Mouse (Mus musculus): Measurements from ENCODE around the gene Dnmt1.
A peak's percentile ranks its signal among the peaks of the same experiment; 100 is the strongest.

The Dnmt1 gene

DNA sequence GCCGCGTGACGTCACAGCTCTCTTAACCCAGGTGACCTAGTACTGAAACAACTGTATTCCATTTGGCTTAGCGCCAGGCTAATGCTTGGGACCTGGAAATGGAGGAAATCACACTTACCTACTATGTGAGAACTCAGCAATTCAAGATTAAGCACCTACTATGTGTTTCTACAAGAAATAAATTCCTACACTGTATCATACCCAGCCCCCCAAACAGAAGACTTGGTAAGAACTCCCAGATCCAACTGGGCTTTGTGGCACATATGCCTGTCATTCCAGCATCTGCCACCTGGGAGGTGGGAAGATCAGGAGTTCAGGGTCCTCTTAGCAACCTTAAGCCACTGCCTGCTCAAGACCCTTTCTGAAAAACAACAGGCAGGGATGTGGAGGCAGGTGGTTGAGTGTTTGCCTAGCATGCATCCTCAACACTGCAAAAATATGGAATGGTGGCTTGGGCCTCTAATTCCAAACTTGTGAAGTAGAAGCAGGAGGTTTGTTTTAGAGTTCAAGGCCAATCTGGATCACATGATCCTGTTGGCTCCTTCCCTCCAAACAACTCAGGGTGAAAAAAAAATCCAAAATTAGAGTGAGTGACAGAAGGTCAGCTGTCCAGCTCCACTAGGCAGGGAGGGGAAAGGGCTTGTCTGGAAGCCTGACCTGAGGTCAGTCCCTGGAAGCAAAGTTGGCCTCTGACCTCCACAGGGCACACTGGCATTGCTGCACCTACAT lies 17.4 kb upstream of the Dnmt1 start:
- DNase-seq (ENCODE audit: low read depth, low spot score), result no peak

DNA sequence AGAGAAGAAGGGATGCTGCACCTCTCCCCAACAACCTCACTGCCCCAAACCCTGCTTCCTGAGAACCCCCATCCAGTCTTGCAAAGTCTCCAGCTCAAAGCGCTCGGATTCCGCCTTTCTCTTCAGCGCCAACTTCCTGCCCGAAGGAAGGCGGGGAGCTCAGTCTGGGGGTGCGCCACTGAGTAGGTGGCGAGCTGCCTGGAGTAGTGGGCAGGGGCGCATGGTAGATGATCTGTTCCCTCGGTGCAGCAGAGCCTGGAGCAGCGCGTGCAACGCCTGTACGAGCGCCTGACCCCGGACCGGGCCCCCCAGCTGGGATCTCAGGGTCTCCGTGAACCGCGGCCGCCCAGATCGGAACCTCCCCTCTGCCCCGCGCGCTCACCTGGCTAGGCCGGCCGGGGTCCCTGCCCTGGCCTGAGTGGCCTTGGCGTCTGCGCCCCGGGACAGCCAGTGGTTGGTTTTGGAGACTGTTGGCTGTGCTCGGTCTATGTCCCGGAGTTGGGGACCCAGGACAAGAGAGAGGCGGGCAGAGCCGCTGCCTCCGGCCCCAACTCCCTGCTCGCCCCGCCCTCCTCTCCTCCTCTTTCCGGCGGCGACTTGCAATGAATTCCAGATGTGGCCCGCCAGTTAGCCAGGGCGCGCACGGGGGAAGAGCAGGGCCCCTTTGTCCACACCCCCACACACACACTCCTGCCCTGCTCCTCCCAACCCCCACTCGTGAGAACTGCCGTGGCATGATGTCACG lies 16.7 kb upstream of the Dnmt1 start, which contains the start of gene S1pr2:
S1pr2 (minus strand) TSS at position 566 of the 745 bp plus-strand sequence.
- peak; percentile 91 for DNase-seq (ENCODE audit: low read depth, low spot score)

DNA sequence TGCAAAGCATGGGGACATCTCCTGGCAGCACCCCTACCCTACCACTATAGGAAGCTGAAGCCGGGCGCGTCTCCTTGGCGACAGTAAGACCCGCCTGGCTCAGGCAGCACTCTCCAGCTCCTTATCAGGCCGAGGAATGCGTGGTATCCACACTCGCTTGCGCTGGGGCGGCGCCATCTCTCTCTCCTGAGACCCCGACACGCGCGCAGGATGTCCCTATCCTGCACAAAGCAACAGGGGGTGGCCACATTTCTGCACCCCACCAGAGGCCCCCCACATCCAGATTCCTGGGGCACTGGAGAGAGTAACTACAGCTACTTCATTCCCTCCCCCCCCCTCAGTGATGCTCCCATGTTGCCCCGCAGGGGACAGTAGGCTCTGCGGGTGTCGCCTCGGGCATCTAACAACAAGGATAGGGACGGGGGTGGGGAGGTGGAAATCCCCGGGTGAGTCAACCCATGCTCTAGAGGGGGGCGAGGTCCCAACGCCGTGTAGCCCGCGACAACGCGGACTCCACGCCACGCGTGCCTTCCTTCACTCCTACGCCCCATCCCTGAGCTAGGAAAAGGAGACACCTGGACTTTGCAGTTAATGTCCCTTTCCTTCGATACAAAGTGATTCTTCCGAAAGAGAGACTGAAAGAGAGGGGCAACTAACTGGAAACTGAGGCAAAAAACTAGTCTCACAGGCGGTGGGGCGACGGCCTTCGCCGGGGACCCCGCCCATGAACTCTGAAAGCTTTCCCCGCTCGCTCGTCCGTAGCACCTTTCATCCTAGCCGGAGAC lies 15.9 kb upstream of the Dnmt1 start:
- DNase-seq (ENCODE audit: low read depth, low spot score), result peak; percentile 57

DNA sequence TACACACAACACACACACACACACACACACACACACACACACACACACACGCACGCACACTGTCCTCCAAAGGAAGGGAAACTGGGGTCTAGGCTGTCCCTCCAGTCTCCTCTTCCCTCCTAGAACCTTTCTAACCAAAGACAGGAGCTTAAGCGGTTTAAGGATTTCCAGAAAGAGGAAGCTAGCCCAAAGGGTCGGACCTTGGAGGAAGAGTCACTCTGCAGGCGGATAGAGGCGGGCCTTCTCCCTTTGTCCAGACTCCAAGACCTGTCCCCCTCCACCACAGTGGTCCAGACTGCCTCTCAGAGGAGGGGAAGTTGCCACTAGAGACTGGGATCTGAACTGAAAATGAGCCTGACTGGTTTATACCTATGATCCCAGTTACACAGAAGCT lies 14.0 kb upstream of the Dnmt1 start:
- no peak for DNase-seq (ENCODE audit: low read depth, low spot score)

DNA sequence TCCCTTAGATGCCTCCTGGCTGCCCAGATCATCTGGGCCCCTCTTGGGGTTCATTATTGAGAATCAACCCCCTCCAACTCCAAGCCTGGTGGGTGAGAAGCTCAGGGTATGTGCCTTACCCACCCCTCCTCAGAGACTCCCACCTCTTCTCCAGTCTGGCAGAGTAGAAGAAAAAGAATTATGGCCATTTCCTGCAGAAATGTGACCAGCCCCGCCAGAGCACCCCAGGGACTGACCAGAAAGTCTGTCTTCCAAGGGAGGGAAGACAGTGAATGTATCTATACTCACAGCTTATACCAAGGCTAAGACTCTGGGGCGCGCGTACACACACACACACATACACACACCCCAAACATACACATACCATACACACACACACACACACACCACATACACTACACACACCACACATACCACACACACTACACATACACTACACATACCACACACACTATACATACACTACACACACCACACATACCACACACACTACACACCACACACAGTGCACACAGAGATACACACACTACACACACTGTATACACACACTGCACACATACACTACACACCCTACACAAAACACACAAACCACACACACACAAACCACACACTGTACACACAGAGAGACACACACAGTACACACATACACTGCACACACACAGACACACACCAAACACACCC lies 13.5 kb upstream of the Dnmt1 start:
- no peak for DNase-seq (ENCODE audit: low read depth, low spot score)

DNA sequence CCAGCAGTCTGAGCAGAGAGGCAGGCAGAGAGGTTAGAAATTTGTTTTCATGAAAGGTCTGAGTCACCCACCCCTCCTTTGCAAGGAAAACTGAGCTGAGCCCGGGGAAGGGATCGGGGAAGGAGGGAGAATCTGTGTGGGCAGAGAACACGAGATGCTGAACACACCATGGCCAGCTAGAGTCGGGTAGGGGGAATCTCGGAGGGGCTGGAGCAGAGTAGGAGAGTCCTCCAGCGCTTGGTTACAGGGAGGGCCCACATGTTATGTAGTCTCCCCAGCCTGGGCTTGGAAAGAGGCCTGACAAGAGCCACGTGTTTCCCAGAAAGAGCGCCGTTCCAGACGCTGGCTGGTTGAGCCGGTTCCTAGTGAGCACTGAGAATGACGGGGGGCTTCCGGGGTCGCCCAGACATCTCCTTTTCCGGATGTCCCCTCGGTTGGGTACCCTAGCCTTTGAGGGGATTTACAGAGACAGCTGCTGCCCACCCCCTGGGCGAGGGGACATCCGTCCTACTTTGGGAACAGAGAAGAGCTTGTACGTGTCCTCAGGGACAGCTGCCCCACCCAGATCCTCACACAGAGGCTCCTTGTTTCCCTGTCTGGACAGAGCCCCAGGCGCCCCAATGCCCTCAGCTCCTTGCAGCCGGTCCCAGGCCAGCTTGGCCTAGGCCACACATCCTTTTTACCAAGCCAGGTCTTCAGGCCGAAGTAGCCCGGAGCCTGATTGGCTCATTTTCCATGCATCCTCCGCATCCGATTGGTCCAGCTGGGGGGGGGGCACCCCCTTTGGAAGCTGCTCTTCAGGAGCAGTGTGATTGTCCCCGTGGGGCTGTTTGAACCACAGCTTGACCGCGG lies 12.7 kb upstream of the Dnmt1 start:
- no peak for DNase-seq (ENCODE audit: low read depth, low spot score)

DNA sequence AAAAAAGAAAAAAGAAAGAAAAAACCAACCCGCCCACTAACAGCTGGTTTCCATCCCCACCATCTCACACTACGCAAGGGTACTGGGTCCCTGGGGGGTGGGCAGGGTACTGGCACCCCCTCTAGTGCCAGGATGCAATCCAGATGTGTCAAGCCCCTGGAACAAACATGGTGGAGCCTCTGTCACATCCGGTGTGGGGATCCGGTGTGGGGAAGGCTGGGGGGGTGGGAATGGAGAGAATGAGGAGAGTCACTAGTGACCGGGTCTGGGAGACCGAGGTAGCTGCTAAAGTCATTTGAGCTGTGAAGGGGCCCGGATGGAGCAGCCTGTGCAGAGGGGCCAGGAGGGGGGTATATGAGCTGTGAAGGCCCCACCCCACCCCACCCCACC lies 12.1 kb upstream of the Dnmt1 start:
- no peak for DNase-seq (ENCODE audit: low read depth, low spot score)

DNA sequence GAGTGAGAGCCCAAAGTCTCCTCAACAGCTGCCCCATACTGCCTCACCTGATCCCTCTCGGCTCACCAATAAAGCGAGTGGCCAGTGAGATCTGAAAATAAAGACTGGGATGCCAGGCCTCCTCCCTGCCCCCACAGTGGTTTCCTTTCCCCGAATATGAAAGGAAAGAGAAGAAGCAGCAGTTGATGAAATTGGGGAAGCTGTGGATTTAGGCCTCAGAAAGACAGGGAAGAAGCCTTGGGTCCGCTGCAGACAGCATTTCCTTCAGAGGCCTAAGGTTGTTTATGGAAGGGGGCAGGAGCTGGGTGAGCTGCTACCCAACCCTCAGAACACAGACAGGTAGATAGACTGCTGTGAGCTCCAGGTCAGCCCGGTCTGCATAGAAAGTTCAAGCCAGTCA lies 7.1 kb upstream of the Dnmt1 start:
- DNase-seq (ENCODE audit: low read depth, low spot score), result no peak

DNA sequence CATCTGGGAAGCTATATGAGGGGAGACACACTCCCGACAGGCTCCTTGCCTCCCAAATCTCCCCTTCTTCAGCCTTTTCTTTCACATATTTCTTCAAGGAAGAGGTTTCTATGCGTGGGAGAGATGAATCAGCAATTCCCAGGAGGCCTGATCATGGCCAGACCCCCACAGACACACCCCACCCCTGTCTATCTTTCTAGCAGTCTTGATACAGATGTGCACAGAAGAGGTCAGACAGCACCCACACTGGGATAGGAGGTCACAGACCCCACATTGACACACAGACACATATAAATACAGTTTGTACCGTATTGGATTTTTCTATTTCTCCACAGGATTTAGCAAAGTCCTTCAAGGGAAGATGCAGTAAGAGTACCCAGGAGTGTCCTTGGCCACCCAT lies 6.3 kb upstream of the Dnmt1 start:
- DNase-seq (ENCODE audit: low read depth, low spot score), result no peak

DNA sequence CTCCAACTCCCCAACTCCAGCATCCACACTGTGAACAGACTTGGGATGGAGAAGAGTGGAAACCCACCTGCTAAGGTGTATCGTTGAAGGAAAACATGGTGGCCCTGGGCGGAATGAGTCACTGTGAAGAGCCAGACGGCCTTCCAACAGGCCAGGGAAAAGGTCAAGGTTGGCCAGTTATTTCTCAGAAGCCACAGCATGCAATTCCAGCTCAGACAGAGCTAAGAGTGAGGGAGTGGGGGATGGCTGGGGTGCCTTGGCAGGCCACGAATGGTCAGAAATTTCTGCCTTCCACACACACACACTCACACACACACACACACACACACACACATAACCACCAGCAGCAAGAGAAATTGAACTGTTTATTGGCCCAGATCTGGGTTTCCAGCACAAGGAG lies 5.9 kb upstream of the Dnmt1 start:
- no peak for DNase-seq (ENCODE audit: low read depth, low spot score)

DNA sequence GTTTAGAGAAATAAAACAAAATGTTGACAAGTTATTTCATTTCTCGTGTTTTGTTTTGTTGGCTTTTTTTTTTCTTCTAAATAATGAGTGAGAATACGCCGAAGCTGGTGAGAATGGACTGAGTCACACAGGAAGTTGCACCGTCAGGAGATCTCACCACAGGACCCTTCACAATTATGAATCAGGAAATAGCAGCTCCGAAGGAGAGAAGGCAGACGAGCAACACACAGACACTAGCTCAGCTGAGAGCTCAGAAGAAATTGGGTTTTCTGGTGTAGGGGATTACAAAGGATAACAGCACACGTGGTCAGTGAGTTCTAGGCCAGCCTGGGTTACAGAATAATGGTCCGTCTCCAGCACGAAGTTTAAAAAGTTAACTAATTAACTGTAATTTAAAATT lies 1.9 kb upstream of the Dnmt1 start:
- DNase-seq (ENCODE audit: low read depth, low spot score), result peak; percentile 64

DNA sequence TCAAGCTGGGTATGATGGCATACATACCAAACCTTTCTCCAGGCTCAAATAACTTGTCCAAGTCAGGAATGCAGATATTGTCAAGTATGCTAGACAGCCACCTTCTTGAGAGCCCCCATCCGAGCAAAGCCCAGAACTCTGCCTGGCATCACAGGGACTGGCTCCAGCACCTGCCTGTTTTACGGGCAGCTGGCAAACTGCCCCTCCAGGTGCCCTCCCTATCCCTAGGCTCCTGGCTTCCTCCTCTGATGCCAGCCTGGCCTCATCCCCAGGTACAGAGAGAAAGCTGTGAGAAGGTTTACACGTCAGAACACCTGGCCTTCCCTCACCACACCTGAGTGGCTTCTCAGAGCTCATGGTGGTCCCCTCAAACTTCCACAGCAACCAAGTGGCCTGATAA lies 2.7 kb downstream of the Dnmt1 start:
- DNase-seq (ENCODE audit: low read depth, low spot score), result no peak

DNA sequence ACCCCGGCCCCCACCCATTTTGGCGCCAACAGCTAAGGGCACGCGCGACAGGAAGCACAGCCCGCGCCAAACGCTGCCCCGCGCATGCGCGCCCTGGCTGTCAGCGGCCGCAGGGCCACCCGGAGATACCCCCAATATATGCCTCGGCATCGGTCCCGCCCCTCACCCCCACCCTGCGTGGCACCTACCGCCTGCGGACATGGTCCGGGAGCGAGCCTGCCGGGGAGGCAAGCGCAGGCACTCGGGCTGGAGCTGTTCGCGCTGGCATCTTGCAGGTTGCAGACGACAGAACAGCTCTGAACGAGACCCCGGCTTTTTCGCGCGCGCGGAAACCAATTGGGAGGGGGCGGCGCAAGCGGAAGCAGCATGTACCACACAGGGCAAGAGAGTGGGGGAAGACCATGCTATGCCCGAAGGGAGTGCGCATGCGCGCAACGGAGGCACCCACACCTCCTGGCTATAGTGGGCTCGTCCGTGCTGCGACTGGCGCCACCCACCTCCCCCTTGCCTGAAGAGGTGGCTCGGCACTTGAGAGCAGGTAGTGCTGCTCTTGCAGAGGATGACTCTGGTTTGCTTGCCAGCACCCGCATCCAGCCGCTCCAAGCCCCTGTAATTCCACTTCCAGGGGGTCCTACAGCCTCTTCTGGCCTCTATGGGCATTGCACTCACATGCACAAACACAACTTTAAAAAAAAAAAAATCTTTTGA lies 7.0 kb downstream of the Dnmt1 start:
- peak; percentile 99 for DNase-seq (ENCODE audit: low read depth, low spot score)

DNA sequence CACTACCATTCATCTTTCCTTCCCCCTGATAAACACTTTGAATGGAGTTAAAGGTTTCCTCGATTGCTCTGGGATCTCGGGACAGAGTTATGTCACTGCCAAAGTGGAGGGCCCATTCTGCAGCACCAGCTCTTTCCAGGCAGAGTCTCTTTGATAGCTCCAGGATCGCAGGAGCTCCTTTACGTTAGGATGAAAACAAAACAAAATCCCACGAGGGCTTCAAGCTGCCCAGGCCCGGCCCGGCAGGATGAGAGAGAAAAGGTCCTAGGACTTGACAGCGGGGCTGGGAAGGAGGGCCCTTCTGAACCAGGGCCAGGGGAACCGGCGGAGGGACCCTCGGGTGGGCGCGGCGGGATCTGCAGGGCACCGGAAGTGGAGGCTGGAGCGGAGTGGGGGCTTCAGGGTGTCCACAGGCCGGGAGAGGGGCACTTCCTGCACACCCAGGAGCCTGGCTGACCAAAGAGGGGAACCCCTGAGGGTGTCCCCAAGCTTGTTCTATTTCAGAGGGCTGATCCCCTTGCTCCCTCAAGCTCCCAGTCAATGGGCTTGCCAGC lies 7.6 kb downstream of the Dnmt1 start:
- DNase-seq (ENCODE audit: low read depth, low spot score), result no peak

DNA sequence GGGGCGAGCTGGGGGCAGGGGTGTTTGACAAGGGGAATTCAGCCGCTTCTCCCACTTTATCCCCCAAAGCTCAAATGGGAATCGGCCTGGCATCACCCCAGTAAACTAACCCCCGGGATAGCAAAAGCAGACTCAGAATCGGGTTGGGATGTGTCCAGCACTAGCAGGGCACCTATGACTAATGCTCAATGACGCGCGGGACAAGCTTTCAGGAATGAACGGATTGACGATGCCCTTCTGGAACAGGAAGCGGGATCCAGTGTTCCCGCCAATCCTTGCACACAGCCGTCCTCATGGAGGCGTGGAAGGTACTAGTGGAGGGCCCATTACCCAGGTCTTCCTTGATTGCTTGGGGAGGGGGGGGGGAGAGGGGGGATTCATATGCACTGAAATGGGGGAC lies 8.2 kb downstream of the Dnmt1 start:
- peak; percentile 8 for DNase-seq (ENCODE audit: low read depth, low spot score)

DNA sequence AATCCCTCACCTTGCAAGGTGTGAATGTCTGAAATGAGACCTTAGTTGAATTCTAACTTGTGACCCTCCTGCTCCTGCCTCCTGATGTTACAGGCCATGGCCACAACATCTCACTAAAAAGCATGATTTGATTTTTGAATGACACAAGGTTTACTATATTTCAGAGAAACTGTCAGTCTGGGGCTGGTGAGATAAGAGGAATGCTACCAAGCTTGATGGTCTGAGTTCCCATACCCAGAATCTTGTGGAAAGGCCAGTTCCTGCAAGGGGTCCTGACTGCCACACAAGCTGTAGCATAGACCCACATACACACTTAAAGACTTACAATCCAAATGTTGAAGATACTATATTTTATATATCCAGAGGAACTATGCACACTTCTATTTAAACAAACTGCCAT lies 9.3 kb downstream of the Dnmt1 start:
- DNase-seq (ENCODE audit: low read depth, low spot score), result no peak

DNA sequence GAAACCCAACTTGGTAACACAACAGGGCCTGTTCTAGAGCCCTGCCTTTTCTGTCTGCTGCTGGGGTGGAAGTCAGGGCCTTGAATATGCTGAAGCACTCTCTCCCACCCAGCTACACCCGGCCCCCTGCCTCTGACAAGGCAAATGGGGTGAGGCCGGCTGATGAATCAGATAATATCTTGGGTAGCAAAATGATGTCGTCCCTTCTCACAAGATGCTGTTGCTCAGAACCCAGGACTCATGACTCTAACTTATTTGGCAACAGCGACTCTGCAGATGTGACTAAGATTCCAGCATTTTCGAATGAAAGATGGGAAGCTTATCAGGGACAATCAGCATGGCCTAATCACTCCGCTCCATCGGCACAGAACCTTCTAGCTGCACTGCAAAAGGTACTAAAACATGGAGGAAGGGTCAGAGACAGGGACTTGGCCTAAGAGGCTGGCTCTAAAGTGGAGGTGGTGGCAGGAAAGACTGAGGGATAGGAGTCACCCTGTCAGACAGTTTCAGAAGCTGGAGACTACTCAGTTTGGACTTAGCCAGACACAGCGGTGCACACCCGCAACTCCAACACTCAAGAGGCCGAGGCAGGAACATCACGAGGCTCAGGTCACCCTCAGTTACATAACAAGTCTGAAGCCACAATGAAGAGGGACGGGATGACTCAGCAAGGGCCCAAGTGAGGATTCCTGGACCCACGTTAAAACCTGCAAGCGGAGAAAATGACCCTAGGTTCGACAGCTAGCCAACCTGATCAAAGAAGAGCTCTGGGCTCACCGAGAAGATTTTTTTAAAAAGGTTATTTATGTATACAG lies 13.4 kb downstream of the Dnmt1 start:
- no peak for DNase-seq (ENCODE audit: low read depth, low spot score)

DNA sequence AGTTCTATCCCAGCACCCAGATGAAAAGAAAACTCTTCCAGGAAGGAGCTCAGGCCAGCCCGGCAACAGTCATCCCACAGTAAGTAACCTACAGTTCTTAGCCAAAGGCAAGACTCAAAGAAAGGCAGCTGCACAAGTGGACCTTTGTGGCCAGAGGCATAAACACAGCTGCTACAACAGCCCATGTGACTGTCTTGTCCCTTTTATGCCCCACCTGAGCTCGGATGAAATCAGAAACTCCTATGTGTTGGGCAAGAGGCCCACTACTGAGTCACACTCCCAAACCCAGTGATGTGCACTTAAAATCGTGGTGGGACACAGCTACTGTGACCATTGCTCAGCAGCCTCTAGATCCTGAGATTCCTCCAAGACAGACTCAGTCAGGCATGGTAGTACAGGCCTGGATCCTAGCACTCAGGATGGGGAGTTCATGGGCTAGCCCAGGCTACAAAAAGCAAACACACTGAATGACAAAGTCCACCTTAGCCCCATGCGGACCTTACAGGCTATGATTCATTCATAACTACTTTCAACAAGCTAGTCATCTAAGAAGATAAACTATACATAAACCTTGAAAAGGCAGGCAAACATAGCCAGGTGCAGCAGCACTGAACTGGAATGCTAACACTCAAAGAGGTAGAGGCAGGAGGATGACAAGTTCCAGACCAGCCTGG lies 14.9 kb downstream of the Dnmt1 start:
- no peak for DNase-seq (ENCODE audit: low read depth, low spot score)

DNA sequence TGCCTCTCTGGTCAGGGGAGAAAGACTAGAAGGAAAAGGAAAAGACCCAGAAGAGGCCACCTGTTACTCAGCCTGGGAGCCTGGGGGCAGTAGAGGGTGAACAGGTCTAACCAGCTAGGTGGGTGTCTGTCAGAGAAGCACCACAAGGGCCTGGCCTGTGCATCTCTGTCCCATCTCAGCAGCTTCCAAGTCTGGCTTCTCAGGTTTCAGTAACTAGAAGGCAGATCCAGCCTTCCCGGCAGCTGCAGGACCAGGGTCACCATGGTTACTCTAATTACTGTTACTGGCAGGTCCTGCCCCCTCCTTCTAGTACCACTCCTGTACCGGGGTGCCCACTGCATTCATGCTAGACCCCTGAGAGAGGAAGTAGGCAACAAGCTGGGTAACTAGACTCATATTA lies 15.8 kb downstream of the Dnmt1 start:
- DNase-seq (ENCODE audit: low read depth, low spot score), result no peak

Measured in CD4-positive, CD25-positive, alpha-beta regulatory T cell, adult 2 months (primary cell).